Mouse (Mus musculus) ES-Bruce4 (cell line): ENCODE measurements around the gene Lamb3.

Experiments
- CTCF ChIP-seq: IDR thresholded peaks from one replicate; pipeline ENCODE4 v1.8.1; 2011; ENCODE audit warnings: low read depth, low read length
- EP300 ChIP-seq: IDR thresholded peaks from 2 replicates; pipeline ENCODE4 v1.6.1; 2011; ENCODE audit warnings: low read depth, low read length; ENCODE audit not compliant: insufficient read depth

DNA sequence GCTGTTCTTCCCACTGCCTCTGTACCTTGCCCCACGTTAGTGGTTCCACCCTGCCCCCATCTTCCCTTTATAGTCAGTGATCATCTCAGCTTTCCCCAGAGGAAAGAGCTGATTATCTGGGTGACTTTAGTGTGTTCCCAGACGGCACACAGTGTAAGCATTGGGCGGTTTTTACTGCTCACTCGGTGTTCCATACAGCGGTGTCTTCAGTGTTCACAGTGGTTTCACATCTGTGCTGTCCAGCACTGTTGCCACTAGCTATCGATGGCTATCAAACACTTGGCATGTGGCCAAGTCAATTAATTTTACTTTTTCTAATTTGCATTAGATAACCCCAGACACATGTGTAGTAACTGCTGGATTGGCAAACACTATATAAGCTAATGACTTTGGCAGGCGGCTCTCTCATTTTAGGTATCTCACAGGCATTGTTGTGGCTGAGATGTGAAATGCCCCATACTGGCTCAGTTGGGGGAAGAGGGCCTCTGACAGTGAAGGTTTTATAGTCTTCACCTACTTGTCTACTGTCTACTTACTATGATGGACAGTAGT, 76.8 kb downstream of the Lamb3 start:
- TF ChIP-seq CTCF, result no peak
- TF ChIP-seq EP300, result no peak
